Mouse (Mus musculus) forebrain, embryonic 12.5 days (tissue): ENCODE measurements around the gene Bag5. TPM values are rescaled to one million over a fixed set of nuclear protein-coding genes. Genes with fewer than 3 reads are reported as not detected.
A peak's percentile ranks its signal among the peaks of the same experiment; 100 is the strongest.

ENCODE experiments used
- ATAC-seq: fragments of 200-750 bp; cut with Nextera tagmentation; 2 replicates; pipeline ENCODE4 v1.8.0; 2017; ENCODE audit warnings: moderate TSS enrichment; ENCODE audit not compliant: low FRiP score
- H3K27ac ChIP-seq: fragments of 300-500 bp; sonication (generic); 2 replicates; pipeline ENCODE4 v1.5.1; 2016; ENCODE audit warnings: mild to moderate bottlenecking
- H3K27me3 ChIP-seq: fragments of 300-500 bp; sonication (generic); 2 replicates; pipeline ENCODE4 v1.6.1; 2016; ENCODE audit warnings: mild to moderate bottlenecking
- H3K36me3 ChIP-seq: fragments of 300-500 bp; sonication (generic); replicated peaks from 2 replicates; pipeline ENCODE4 v1.6.1; 2016; ENCODE audit warnings: mild to moderate bottlenecking
- H3K4me1 ChIP-seq: fragments of 300-500 bp; sonication (generic); 2 replicates; pipeline ENCODE4 v1.6.1; 2016
- H3K4me2 ChIP-seq: fragments of 300-500 bp; sonication (generic); 2 replicates; pipeline ENCODE4 v1.6.1; 2016; ENCODE audit warnings: mild to moderate bottlenecking, moderate library complexity
- H3K4me3 ChIP-seq: fragments of 300-500 bp; sonication (generic); replicated peaks from 2 replicates; pipeline ENCODE4 v1.5.1; 2016; ENCODE audit warnings: mild to moderate bottlenecking
- H3K9ac ChIP-seq: fragments of 300-500 bp; sonication (generic); 2 replicates; pipeline ENCODE4 v1.6.1; 2016; ENCODE audit warnings: mild to moderate bottlenecking
- H3K9me3 ChIP-seq: fragments of 300-500 bp; sonication (generic); 2 replicates; pipeline ENCODE4 v1.6.1; 2016
- WGBS: fragments of 180-500 bp; shearing (Covaris S2); methylation state at CpG from one replicate; pipeline ENCODE4 v1.1.7; 2016; 5-methylcytosine and 5-hydroxymethylcytosine counted together
- polyA plus RNA-seq: library from polyadenylated mRNA; unstranded; fragments of >200 nt; fragmentation: Nextera tagmentation; extraction: Ambion mirVana; gene quantifications from 2 replicates; pipeline ENCODE4 v1.2.1, GENCODE M21; 2016

Bag5 gene
- polyA plus RNA-seq, 1 experiment from 2014 or later, result 62.7 TPM

DNA sequence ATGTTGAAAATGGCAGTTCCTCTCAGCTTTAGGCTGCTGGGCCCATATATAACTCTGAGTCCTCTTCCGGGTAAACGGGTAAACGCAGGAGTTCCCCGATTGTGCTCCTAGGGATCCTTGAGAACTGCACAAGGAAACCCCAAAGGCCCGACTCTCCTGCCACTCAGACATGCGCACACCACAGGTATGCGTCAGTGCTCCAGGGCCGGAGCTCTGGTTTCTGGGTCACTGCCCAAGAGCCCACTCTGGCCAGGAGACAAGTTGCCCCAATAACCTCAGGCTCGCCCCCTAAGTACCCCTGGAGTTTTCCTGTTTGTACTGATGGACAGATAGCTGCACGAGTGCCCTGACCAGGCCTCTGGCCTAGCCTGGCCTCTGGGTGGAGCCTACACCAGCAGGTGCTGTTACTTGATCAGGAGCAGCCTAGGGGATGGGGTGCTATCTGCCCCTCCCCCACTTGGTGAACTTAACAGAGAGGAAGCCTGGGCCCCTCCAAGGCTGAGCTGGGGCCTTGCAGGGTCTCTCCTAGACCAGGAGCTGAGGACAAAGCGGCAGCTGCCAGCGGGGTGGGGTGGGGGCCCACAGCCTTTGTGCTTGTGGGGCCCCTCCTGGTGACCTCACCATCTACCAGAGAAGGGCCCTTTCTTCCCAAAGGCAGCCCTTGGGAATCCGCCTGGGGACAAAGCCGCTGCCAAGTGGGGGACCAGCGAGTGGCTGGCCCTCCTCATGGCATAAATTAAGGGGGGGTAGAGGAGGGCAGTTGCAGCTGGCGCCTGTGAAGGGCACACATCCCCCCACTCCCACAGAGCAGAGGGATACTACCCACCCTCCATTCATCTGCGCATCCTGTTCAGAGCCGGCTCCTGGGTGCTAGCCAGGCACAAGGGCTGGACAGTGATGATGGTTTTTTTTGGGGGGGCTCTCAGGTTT is 19.5 kb downstream of the Bag5 start:
- peak; percentile 89 for ATAC-seq
- Histone ChIP-seq H3K4me3 (peak overlapping the region; percentile 2; the same call in 1 of the 2 replicates), H3K36me3 (no peaks in the 10 kb centered on the region), H3K27me3 (no peaks in the 10 kb centered on the region), H3K27ac (peak overlapping the region; percentile 99), H3K9ac (peak overlapping the region; percentile 40), H3K9me3 (no peaks in the 10 kb centered on the region), H3K4me2 (peak overlapping the region; percentile 47), H3K4me1 (peaks cover 75% of the 10 kb centered on the region)
- 7% methylated on average over 18 of the region's 18 CpGs for WGBS

DNA sequence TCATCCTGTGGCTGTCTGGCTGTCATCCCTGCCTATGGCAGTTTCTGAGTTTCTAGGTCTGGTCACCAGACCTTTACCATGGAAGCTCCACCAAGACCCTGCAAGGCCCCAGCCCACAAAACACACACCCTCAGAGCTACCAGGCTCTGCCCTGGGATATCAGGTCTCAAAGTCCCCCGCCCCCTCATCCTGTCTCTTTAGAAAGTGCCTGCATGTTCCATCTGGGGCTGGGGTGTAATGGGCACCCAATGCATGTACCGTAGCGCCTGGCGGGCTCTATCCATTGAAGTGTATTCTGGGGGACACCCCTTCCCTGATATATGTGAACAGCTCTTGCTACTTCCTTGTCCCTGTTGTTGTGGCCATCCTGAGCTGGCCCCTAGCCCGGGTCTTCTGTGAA is 20.2 kb downstream of the Bag5 start:
- no peaks in the 10 kb centered on the region for H3K36me3 ChIP-seq
- H3K9ac ChIP-seq, result peak overlapping the region; percentile 40
- ATAC-seq, result no peak
- H3K4me2 ChIP-seq, result peak overlapping the region; percentile 47; the same call in 1 of the 2 replicates
- WGBS, result 63% methylated on average over 5 of the region's 5 CpGs
- H3K9me3 ChIP-seq, result no peaks in the 10 kb centered on the region
- no peaks in the 10 kb centered on the region for H3K27me3 ChIP-seq
- no peak overlapping the region for H3K4me3 ChIP-seq
- H3K4me1 ChIP-seq, result peaks cover 80% of the 10 kb centered on the region
- H3K27ac ChIP-seq, result peak overlapping the region; percentile 99

DNA sequence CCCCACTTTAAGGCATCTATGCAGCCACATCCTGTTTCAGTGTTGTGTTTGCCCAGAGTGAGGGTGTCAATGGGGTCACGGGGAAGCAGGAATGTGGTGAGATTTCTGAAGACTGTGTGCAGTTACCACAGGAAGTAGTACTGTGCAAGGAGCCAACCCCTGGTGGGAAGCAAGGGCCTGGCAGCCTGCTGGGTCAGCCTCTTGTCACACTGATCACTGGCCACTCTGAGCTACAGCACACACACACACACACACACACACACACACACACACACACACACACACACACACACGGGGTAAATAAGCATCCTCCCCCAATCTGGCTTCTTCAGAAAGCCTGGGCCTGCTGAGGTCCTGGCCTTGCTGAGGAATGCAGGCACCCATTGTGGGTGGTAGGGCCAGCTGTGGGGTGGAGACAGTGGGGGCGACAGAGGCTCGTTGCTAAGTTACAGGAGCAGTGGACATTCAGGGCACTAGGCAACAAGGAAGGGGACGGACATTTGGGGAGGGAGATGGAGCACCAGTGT is 21.6 kb downstream of the Bag5 start:
- 5% methylated on average over 5 of the region's 5 CpGs for WGBS
- no peak for ATAC-seq
- Histone ChIP-seq H3K4me1 (peaks cover 95% of the 10 kb centered on the region), H3K36me3 (no peaks in the 10 kb centered on the region), H3K9ac (peak overlapping the region; percentile 18), H3K27ac (peak overlapping the region; percentile 99), H3K4me3 (no peak overlapping the region), H3K4me2 (no peak overlapping the region), H3K27me3 (no peaks in the 10 kb centered on the region), H3K9me3 (no peaks in the 10 kb centered on the region)

DNA sequence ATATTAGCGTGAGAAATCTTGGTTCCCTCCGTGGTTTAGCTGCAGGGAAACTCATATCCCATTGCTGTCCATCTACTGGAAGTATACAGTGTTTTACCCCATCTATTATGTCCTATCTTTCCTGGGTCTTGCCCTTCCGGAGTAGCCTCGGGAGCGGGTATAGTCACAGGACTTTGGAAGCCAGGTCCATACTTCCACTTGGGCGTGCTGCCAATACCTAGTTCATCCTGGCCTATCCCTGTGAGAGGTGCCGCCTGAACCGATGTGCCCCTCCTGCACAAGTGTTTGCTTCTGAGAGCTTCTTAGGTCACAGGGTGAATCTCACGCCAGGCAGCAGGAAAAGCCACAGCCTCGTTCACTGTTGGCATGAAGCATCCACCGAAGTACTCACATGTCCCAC is 23.6 kb downstream of the Bag5 start:
- no peak for ATAC-seq
- no peaks in the 10 kb centered on the region for H3K9me3 ChIP-seq
- peaks cover 78% of the 10 kb centered on the region for H3K4me1 ChIP-seq
- H3K27me3 ChIP-seq, result no peaks in the 10 kb centered on the region
- WGBS, result 90% methylated on average over 11 of the region's 11 CpGs
- H3K9ac ChIP-seq, result no peak overlapping the region
- no peak overlapping the region for H3K4me2 ChIP-seq
- no peak overlapping the region for H3K4me3 ChIP-seq
- peaks cover under 1% of the 10 kb centered on the region; the same call in 1 of the 2 replicates for H3K36me3 ChIP-seq
- peak overlapping the region; percentile 47; the same call in 1 of the 2 replicates for H3K27ac ChIP-seq

DNA sequence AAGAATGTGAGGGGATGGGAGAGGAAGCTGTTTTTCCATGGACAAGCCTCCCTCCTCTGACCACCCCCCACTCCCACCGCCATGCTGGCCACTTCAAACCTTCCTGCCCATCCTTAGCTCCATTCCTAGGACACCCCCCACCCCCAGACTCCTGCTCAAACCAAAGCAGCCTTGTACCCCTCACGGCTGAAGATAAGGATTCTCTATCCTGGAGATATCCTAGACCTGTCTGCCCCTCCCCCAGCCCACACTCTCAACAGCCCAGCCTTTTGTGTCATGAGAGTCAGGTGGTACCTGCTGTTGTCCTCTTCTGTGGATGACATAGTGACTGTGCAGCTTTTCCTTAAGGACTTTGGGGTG is 25.0 kb downstream of the Bag5 start:
- H3K9me3 ChIP-seq, result no peaks in the 10 kb centered on the region
- no peak for ATAC-seq
- H3K4me2 ChIP-seq, result no peak overlapping the region
- 32% methylated on average over 2 of the region's 2 CpGs for WGBS
- peak overlapping the region; percentile 83 for H3K27ac ChIP-seq
- H3K9ac ChIP-seq, result peak overlapping the region; percentile 36
- peaks cover 13% of the 10 kb centered on the region for H3K36me3 ChIP-seq
- peaks cover 65% of the 10 kb centered on the region for H3K4me1 ChIP-seq
- H3K27me3 ChIP-seq, result no peaks in the 10 kb centered on the region
- no peak overlapping the region for H3K4me3 ChIP-seq

DNA sequence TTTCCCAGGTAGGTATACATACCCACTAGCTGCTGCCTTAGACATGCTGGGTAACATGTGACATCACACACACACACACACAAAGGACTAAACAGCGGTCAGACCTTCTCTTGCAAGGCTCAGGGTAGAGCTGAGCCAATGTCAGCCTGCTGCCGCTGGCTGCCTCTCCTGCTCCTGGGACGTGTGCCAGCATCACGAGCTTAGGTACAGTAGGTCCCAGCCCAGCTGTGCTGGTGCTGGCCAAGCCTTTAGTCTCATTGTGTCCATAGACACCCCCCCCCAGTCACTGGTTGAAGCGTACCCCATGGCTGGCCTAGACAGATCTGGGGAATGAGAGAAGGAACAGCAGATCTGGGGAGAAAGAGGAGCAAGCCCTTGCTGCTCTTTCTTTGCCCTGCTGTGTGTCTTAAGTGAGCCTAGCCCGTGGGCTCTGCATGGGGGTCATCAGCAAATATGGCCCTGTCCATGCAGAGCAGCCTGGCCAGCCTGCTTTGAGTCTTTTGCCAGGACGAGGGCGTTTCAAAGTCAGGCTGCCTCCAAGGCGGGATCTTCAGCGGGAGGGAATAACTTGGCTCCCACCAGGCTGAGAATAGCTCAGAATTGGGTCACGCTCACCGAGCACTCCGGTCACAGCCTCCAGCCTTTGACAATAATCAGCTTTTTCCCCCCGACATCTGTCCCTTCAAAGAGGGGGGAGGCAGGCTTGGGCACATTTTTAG is 25.5 kb downstream of the Bag5 start:
- H3K9ac ChIP-seq, result peak overlapping the region; percentile 36
- H3K36me3 ChIP-seq, result peaks cover 18% of the 10 kb centered on the region
- no peak overlapping the region for H3K4me2 ChIP-seq
- H3K4me1 ChIP-seq, result peaks cover 59% of the 10 kb centered on the region
- ATAC-seq, result peak; percentile 48; the same call in 1 of the 2 replicates
- H3K9me3 ChIP-seq, result no peaks in the 10 kb centered on the region
- no peaks in the 10 kb centered on the region for H3K27me3 ChIP-seq
- no peak overlapping the region for H3K4me3 ChIP-seq
- WGBS, result 24% methylated on average over 14 of the region's 14 CpGs
- peak overlapping the region; percentile 83 for H3K27ac ChIP-seq

DNA sequence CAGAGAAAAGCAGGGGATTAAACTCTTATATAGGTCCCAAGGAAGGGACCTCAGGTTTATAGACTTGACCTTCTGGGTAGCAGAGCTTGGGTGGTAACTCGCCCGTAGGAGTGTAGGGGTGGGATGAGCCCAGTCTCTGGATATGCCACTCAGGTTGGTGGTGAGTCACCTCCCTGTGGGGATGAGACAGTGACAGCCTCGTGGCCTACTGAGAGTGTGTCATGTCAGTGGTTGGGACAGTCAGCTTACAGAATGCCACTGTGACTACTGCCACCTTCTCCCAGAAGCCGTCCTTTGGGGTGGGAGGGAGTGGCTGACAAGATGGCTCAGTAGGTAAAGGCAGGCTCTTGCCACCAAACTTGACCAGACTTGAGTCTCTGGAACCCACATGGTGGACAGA is 26.7 kb downstream of the Bag5 start:
- no peaks in the 10 kb centered on the region for H3K9me3 ChIP-seq
- no peak overlapping the region for H3K4me2 ChIP-seq
- WGBS, result 90% methylated on average over 4 of the region's 4 CpGs
- H3K4me3 ChIP-seq, result no peak overlapping the region
- no peak for ATAC-seq
- peak overlapping the region; percentile 83; the same call in 1 of the 2 replicates for H3K27ac ChIP-seq
- H3K9ac ChIP-seq, result no peak overlapping the region
- peaks cover 50% of the 10 kb centered on the region for H3K4me1 ChIP-seq
- no peaks in the 10 kb centered on the region for H3K27me3 ChIP-seq
- peaks cover 29% of the 10 kb centered on the region for H3K36me3 ChIP-seq

DNA sequence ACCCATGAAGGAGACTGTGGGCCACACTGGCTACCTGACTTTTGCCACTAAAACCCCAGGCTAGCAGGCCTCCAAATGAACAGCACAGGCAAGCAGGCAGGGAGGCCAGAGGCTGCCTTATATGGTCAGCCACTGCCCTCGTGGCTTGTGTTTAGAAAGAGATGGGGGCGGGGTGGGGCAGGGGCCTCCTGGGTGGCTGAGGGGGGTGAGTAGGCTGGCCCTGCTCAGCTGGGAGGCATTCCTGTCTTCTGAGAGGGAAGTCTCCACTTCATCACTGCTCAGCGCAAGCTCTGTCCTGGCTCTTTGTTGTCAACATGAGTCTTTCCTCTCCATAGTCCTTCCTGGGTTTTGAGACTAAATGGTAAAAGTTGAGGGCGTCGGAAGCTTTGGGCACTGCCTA is 30.3 kb downstream of the Bag5 start:
- Histone ChIP-seq H3K4me2 (no peak overlapping the region), H3K4me3 (no peak overlapping the region), H3K9ac (no peak overlapping the region), H3K9me3 (no peaks in the 10 kb centered on the region), H3K36me3 (peaks cover 42% of the 10 kb centered on the region), H3K4me1 (peaks cover 33% of the 10 kb centered on the region), H3K27ac (no peak overlapping the region; the same call in 1 of the 2 replicates), H3K27me3 (no peaks in the 10 kb centered on the region)
- WGBS, result 75% methylated on average over 5 of the region's 5 CpGs
- no peak for ATAC-seq

DNA sequence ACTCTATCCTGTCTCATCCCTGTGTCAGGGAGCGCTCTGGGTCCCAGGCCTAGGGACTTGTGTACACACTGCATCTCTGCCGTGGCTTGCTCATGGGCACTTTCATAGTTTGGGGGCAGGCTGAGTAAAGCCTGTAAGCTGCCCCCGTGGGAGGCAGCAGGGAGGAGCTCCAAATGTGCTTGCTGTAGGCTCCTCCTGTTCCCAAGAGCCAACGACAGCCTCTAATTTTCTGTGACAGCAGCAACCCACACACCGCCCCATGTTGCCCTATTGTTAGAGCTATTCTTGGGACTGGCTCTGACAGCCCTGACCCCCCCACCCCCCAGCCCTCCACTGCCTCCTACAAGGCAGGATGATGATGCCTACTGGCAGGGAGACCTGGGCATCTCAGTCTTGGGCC is 31.1 kb downstream of the Bag5 start:
- no peak overlapping the region for H3K9ac ChIP-seq
- WGBS, result 86% methylated on average over 5 of the region's 5 CpGs
- H3K27me3 ChIP-seq, result no peaks in the 10 kb centered on the region
- peaks cover 31% of the 10 kb centered on the region for H3K4me1 ChIP-seq
- H3K36me3 ChIP-seq, result peaks cover 42% of the 10 kb centered on the region
- 0 out of 2 replicates have a peak overlapping the region, but pooled peaks have one; percentile 13 for H3K27ac ChIP-seq
- no peak overlapping the region for H3K4me2 ChIP-seq
- no peak overlapping the region for H3K4me3 ChIP-seq
- ATAC-seq, result no peak
- no peaks in the 10 kb centered on the region for H3K9me3 ChIP-seq

DNA sequence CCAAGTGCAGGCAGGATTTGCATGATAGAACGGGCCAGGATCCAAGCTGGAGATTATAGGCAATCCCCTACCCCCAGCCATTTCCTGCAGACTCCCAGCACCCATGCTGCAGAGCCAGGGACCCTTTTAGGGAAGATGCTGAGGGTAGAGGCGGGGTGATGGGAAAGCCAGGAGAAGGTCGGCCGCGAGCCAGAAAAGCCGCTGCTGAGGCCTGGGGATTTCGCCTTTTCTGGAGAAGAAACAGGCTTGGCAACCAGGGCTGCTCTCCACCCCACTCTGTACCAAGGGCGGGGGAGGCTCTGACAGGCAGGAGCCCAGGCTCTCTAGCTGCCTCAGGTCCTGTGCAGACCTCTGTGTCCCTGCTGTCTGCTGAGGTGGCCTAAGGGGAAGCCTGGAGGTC is 31.8 kb downstream of the Bag5 start:
- Histone ChIP-seq H3K36me3 (peaks cover 42% of the 10 kb centered on the region), H3K9me3 (no peaks in the 10 kb centered on the region), H3K4me2 (no peak overlapping the region), H3K27me3 (no peaks in the 10 kb centered on the region), H3K27ac (0 out of 2 replicates have a peak overlapping the region, but pooled peaks have one; percentile 9), H3K9ac (no peak overlapping the region), H3K4me3 (no peak overlapping the region), H3K4me1 (peaks cover 25% of the 10 kb centered on the region)
- 89% methylated on average over 8 of the region's 8 CpGs for WGBS
- ATAC-seq, result no peak

DNA sequence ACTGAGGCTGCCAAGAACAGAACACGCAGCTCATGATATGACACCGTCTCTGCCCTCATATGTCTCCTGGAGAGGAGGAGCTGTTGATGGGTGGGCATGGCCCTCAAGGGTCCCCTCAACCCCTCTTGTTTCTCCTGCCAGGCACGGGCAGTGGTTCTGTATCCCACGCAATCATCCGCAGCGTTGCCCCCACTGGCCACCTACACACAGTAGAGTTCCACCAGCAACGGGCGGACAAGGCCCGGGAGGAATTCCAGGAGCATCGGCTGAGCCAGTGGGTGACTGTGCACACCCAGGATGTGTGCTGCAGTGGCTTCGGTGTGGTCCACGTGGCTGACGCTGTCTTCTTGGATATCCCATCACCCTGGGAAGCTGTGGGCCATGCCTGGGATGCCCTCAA is 32.4 kb downstream of the Bag5 start:
- H3K4me3 ChIP-seq, result no peak overlapping the region
- no peak overlapping the region for H3K4me2 ChIP-seq
- 92% methylated on average over 13 of the region's 13 CpGs for WGBS
- peaks cover 42% of the 10 kb centered on the region for H3K36me3 ChIP-seq
- H3K27ac ChIP-seq, result no peak overlapping the region
- H3K9ac ChIP-seq, result 0 out of 2 replicates have a peak overlapping the region, but pooled peaks have one; percentile 25
- H3K4me1 ChIP-seq, result peaks cover 24% of the 10 kb centered on the region
- ATAC-seq, result no peak
- peaks cover under 1% of the 10 kb centered on the region; the same call in 1 of the 2 replicates for H3K27me3 ChIP-seq
- H3K9me3 ChIP-seq, result no peaks in the 10 kb centered on the region

DNA sequence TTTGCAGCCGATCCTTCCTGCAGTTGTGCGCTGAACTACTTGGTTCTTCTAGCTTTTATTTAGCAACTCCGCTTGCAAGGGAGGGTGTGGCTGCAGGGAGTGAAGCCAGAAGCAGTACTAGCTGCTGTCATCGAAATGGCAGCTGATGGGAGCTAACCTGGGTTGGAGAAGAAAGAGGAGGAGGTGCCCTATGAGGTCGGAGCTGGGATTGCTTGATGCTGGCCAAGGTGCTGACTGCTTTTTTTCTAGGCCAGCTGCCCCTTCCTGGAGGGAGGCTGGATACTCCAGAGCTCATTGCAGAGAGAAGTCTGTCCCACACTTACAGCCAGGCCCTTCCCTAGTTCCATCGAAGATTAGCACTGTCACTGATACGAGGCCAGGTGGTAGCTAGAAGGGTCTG is 34.1 kb downstream of the Bag5 start:
- Histone ChIP-seq H3K9ac (peak overlapping the region; percentile 77), H3K27me3 (peaks cover 9% of the 10 kb centered on the region; the same call in 1 of the 2 replicates), H3K4me2 (peak overlapping the region; percentile 98), H3K27ac (no peak overlapping the region; the same call in 1 of the 2 replicates), H3K4me3 (peak overlapping the region; percentile 84), H3K36me3 (peaks cover 38% of the 10 kb centered on the region), H3K4me1 (peaks cover 24% of the 10 kb centered on the region), H3K9me3 (no peaks in the 10 kb centered on the region)
- no peak for ATAC-seq
- WGBS, result 56% methylated on average over 7 of the region's 7 CpGs
